Mouse (Mus musculus) lung, postnatal 25 days (tissue): ENCODE data around the gene Mtus2.

Experiments
- DNase-seq: peaks from one replicate; pipeline ENCODE4 v3.0.0; 2022; ENCODE audit warnings: low spot score

Gene Mtus2

DNA sequence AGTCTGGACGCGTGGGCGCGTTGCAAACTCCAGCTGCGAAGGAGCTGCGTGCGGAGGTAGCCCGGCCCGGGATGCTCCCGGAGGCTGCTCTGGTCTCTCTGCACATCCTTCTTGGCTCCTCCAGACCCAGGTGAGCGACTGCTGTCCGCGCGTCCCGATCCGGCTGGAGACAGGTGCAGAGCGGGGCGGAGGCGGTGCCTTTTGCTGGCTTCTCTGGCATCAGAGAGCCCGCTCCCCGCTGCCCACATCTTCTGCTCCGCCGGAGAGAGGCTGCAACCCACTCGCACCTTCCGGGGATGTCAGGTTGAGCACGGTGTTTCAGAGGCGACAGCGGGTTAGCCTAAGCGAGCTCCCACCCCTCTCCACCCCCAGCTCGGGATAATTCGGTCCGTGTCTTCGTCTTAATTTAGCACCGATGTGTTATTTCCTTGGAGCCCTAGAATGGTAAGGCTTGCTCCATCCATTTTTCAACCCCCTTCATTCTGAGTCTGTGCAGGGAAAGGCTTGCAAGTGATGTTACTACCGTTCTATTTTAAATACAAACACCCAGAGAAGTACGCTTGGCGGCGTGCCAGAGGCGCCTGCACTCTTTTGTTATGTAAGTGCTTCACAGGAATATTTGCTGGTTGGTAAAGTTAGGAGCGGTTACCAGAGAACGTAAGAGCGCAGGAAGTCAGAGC, 612 bp downstream of the Mtus2 start:
- DNase-seq, result peak; percentile 63

- DNase-seq, result no peak
Measured at GRCm38 (mm10) chr5:147958552-147958951, 1.4 kb downstream of the Mtus2 start.

GRCm38 (mm10) chr5:147959088-147959487, 2.0 kb downstream of the Mtus2 start:
- no peak for DNase-seq

DNA sequence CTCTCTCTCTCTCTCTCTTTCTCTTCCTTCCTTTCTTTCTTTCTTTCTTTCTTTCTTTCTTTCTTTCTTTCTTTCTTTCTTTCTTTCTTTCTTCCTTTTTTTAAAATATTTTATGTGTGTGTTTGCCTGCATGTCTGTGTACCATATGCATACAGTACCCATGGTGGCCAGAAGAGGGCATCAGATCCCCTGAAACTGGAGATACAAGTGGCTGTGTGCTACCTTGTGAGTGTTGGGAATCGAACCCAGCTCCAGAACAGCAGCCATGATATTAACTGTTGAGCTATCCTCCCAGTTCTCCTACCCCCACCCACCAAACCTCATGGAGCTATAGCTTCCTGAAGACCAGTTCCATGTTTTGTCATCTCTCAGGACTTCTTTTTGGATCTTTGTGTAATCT, 3.7 kb downstream of the Mtus2 start:
- no peak for DNase-seq

DNA sequence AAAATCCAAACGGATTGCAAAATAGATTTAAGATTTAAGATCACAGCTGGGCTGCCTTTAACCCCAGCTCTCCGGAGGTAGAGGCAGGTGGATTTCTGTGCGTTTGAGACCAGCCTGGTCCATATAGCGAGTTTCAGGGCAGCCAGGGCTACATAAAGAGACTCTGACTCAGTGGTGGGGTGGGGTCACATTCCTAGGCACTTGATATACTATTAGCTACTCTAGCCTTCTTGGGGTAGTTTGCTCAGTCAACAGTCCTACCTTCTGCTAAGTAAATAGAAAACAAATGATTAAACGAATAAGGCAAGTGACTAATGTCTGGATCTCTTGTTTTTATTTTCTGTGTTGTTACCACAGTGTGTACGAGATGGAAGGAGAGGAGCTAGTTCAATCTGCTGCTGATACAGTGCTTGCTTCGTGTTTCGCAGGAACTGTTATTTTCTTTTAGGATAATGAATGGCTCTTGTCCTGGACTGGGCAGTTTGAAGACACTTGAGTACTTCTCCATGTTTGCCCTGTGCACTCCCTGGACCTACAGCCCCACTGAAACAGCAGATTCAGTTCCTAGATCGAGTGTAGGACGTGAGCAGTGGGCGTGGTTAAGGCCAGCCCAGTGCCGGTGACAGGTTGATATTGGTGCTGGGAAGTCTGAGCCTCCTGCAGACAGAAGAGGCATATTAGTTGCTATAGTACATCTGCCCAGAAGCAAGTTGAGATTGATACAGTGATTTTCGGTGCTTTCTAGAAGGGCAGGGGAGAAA, 6.9 kb downstream of the Mtus2 start:
- peak; percentile 37 for DNase-seq

- DNase-seq, result no peak
Measured at GRCm38 (mm10) chr5:147964776-147965175, 7.7 kb downstream of the Mtus2 start.

- no peak for DNase-seq
Measured at GRCm38 (mm10) chr5:147966646-147967045, 9.5 kb downstream of the Mtus2 start.

DNA sequence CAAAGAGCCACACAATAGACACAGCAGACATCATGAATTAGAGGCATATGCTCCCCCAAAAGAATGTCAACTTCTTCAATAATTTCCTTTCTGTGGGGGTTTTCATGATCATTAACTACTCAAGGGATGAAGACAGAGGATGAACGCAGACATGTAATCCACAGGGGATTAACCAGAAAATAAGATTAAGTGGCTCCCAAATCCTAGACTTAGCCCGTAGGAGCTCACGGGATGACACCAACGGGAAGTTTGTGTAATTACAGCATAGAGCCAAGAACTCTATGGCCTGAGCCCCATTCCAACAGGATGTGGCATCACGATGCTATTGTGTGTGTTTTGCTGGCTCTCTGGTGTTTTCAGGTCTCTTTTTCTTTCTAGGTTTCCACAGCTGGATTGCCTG, 12.4 kb downstream of the Mtus2 start:
- no peak for DNase-seq

- DNase-seq, result no peak
Measured at GRCm38 (mm10) chr5:147976001-147976400, 18.9 kb downstream of the Mtus2 start.

DNA sequence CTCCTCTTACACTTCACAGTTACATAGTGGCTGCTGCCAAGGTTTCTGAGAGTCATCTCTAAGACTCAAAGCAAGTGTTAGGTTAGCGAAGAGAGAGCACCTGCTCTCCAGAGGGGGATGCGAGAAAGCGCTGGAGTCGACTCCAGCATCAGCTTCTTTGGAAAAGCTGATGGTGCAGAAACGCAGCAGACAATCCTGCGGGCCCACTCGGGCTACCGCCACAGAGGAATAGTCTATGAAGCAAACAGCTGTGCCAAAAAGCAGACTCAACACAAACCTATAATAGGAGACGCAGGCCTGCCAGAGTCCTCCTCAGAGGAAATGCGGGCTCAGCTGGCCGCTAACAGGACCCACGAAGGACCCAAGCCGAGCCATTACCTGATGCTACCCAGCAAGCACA, 23.5 kb downstream of the Mtus2 start:
- no peak for DNase-seq

GRCm38 (mm10) chr5:147990289-147990688, 33.2 kb downstream of the Mtus2 start:
- DNase-seq, result no peak

DNA sequence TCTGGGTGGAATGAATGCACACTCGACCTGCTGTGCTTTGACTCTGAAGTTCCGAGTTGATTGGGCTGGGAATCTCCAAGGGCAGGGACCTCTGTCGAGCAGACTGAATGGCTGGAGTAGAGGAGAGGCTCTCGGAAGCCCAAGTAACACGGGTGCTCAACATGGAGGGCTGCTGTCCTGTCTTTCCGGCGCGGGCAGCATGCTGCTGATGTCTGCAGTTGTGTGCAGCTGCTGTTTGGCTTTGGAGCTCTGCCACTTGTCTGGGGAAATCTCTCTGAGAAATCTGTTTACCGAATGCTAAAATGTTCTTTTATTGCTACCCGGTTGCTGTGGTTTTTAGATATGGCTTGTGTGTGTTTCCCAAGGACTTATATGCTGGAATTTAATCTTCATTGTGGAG, 33.7 kb downstream of the Mtus2 start:
- DNase-seq, result no peak

- DNase-seq, result peak; percentile 85
Measured at GRCm38 (mm10) chr5:147992581-147993378, 35.7 kb downstream of the Mtus2 start.

DNA sequence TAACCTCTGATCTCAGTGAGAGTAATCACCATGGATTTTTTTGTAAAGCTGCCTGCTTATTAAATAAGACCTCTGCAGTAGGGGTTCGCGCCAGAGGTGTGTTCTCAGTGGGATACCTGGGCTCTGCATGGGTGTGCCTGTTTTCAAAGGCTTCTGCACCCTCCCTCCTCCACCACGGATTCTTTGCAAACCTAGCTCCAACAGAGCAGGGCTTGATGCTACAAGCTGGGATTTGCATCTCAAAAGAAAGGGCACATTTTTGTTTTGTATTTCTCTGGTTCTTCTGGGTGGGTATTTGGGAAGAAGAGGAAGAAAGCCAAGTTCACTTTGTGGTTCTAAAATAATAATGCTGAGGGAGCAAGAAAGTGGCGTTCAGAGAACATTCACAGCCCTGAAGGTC, 48.1 kb downstream of the Mtus2 start:
- DNase-seq, result no peak

DNA sequence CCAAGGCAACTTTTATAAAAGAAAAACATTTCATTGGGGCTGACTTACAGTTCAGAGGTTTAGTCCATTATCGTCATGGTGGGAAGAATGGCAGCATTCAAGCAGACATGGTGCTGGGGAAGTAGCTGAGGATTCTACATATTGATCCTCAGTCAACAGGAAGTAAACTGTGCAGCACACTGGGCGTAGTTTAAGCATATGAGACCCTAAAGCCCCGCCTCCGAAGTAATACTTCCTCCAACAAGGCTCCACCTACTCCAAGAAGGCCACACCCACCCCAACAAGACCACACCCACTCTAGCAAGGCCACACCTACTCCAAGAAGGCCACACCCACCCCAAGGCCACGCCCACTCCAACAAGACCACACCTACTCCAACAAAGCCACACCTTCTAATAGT, 55.0 kb downstream of the Mtus2 start:
- no peak for DNase-seq

GRCm38 (mm10) chr5:148014133-148014854, 57.2 kb downstream of the Mtus2 start:
- no peak for DNase-seq

DNA sequence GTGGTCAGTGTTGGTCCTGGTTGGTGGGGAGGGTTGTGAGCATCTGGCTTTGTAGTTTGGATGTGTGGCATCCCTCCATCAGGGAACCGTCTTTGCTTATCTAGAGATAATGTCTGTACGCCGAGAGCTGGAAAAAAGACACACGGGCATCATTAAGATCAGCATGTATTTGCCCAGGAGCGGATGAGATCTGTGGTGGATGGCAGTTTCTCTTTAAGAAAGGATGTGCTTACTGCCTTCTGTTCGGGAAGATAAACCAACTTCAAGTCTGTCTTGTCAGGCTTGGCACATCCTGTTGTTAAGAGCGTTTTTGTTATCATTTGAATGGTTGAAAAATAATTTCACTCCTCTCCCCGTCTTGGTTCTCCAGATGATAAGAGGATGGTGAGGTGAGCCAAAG, 58.3 kb downstream of the Mtus2 start:
- no peak for DNase-seq

GRCm38 (mm10) chr5:148017371-148017770, 60.3 kb downstream of the Mtus2 start:
- DNase-seq, result no peak

GRCm38 (mm10) chr5:148022784-148023183, 65.7 kb downstream of the Mtus2 start:
- DNase-seq, result no peak

DNA sequence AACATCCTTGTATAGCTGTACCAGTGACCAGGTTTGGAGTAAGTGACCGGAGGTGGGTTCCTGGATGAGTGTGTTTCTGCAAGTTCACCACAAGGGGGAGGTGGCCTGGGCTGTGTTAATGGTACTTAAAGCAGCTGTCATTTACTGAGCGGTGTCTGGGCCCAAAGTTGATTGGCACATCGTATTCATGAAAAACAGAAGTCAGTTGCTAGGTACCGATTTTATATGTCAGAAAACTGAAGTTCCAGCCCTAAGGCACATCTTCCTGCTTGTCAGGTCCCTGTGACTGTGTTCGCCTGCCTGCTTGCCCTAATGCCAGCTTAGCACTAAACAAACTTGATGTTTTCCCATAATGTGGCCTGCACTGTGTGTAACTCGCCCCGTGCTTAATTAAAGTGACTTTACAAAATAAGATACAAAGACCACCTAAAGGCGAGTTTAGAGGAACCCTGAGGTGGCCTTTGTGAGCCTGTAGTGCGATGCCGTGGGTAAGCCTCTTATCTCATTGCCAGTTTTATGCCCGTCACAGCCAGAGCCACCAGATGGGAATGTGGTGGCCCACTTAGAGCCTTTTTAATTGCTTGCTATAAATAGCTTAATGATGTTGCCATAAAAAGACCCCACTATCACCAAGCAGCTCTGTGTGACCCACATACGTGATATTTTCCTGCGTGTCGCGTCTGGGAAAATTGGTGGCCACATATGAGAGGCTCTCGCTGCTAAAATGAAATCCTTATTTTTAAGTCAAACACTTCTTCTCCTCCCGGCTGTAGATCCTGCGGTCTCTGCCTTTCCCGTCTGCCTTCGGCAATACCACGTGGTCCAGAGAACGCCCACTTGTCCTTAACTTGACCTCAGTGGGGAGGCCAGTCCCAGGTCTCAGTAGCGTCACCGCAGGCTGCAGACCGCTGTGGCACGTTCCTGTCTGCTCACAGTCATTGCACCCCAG, 69.6 kb downstream of the Mtus2 start:
- no peak for DNase-seq

DNA sequence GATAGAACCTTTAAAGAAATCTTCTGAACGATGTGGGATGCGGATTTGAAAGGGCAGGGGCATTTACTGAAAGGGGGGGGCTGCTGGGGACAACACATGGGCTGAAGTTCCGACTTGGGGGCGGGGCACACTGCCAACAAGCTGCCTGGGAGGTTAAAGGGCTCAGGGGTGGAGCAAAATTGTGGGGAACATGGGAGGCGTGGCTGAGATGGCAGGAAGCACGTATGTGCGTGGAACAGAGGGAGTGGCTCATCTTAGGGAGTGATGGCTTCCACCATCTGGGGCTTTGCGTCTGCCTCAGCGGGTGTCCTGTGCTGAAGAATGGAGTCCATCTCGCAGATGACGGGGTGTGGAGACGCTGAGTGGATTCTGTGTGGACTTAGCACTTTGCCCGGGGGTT, 70.9 kb downstream of the Mtus2 start:
- no peak for DNase-seq
